Mouse (Mus musculus) urinary bladder, postnatal 36 days (tissue): ENCODE measurements around the gene Olfr1034.
A peak's percentile ranks its signal among the peaks of the same experiment; 100 is the strongest.
"Not testable (repeated sequence)": the region's sequence is repeated elsewhere in the genome, so short reads cannot be mapped to it uniquely, and the experiment has no call there.

Source experiments
- DNase-seq, 2 experiments: peaks; one replicate each; pipeline ENCODE4 v3.0.0; 2022; ENCODE audit warnings: low spot score in 2 of 2, mixed read lengths in 1 of 2

Olfr1034 gene

DNA sequence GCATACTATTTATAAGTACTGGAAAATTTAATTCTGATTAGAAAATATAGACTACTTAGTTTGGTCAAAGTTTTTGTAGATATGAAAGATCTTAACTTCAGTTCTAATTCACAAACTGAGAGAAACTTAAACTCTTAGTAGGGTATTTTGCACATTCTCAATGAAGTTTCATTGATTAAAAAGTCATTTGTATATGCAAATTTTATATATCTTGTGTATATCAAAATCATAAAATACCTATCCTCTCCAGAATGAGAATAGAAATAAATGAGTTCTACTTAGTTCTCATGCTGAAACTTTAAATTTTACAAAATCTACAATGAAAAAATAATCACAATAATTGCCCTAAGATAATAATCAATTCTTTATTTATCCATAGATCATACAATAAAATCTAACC lies at the start of gene Olfr1034:
Olfr1034 (plus strand) TSS at position 301 of the 400 bp plus-strand sequence.
- DNase-seq, result no peak

DNA sequence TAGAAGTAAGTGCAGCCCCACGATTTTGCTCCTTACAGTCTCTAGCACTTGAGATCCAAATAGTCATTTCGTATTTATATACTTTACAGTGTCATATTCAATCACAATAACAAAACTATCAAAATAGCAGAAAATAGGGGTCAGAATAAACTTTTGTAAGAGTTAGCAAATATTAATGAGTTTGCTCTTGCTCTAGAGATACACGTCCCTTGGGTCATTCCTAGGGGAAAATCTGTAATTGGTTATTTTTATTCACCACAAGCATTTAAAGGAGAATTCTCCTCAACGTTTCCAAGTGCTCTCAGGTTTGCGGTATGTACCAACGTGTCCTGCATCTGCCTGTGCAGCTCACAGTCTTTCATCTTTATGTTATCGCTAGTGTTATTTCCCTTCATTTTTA lies 40.4 kb upstream of the Olfr1034 start, which contains the start of gene Olfr1032:
Olfr1032 (plus strand) TSS at position 301 of the 400 bp plus-strand sequence.
- DNase-seq, result no peak

DNA sequence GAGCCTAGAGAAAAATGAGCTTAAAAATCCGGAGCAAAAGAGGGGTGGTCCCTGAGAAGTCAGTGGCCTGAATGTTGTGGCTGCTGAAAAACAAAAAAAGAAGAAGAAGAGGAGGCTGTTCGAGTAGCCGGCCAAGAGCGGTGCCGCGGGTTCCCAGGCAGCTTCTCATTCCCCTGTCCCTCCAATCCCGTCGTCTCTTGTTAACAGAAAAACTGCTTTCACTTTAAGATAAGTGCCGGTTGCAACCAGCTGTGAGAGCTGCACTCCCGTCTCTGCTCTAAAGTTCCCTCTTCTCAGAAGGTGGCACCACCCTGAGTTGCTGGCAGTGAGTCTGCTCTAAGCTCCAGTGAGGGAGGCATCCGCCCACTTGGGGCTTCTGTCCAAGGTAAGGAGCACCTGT lies 25.3 kb upstream of the Olfr1034 start, which contains the start of gene Olfr1033:
Olfr1033 (plus strand) TSS at position 228 of the 400 bp plus-strand sequence.
- DNase-seq, result peak in 1 of 2 experiments; percentile 5

DNA sequence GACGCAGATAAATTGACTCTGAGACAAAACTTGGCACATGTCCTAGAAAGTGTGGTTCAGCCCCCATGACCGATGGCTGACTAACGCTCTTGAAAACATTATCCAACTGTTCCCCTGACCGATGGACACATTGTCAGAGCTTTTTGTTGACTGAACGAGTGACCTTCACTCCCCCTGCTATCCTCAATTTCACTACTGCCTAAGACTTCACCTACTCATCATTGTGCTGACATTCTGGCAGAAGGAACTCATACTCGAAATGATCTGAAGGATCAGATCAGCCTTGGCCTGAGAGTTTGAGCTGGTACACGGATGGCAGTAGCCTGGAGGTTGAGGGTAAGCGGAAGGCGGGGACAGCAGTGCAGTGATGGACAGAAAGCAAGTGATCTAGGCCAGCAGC lies 24.1 kb upstream of the Olfr1034 start:
- DNase-seq, result not testable (repeated sequence)

DNA sequence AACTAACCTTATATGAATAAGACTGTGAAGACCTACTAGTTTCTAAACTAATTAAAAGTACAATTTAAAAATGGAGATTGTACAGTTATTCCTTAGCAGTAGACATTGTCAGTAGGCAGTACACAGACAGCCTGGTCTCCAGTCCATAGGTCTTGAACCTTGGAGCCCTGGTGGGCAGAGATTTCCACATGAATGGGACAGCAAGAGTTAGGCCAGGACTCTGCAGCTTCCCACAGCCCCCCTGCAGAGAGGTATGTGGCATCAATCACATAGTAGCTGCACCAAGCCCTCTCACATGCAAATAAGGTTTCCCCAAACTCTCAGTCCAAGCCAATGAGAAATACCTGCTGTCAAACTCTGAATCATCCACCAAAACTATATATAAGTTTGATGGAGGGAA lies 5.1 kb downstream of the Olfr1034 start:
- not testable (repeated sequence) for DNase-seq

DNA sequence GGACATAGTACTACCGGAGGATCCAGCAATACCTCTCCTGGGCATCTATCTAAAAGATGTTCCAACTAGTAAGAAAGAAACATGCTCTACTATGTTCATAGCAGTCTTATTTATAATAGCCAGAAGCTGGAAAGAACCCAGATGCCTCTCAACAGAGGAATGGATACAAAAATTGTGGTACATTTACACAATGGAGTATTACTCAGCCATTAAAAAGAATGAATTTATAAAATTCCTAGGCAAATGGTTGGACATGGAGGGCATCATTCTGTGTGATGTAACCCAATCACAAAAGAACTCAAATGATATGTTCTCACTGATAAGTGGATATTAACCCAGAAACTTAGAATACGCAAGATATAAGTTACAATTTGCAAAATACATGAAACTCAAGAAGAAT lies 18.1 kb downstream of the Olfr1034 start:
- not testable (repeated sequence) for DNase-seq

DNA sequence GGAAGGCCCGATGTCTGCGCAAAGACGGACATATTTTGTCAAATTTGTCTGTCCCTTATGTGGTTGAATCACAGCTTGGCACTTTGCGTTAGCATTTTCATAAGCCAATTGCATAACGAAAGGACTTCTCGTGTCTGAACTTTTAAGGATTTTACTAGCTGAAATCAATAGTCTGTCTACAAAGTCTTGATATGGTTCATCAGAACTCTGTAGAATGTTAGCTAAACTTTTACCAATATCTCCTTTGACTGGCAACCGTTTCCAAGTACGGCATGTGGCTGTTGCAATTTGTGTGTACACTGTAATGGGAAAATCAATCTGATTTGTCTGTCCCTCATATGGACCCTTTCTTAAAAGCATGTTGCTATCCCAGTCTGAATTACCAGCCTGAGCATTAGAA lies 24.5 kb downstream of the Olfr1034 start:
- no peak for DNase-seq

DNA sequence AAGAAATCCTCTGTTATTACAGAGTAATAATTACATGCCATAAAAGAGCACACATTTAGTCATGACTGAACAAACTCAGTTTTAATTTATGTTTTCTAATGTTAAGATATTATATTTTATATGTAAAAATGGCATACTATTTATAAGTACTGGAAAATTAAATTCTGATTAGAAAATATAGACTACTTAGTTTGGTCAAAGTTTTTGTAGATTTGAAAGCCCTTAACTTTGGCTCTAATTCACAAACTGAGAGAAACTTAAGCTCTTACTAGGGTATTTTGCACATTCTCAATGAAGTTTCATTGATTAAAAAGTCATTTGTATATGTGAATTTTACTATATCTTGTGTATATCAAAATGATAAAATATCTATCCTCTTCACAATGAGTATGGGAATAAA lies 28.0 kb downstream of the Olfr1034 start, which contains the start of gene Olfr1036:
Olfr1036 (plus strand) TSS at position 301 of the 400 bp plus-strand sequence.
- not testable (repeated sequence) for DNase-seq

DNA sequence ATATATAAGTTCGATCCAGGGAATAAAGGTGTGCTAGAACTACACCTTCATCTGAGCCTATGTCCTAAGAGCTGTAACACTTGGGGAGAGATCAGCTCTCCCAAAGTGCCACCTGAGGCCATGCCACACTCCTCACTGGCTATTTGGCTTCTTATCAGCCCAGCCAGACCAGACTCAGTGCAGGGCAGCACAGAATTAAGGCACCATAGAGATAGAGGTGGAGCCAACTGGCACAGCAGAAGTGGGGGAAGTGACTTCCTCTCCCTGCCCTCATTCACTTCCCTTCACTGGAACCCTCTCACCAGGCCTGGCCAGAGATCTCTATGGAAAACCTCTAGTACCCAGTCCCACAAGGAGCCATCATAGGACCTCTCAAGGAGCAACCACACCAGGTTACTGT lies 34.8 kb downstream of the Olfr1034 start:
- DNase-seq, result not testable (repeated sequence)

DNA sequence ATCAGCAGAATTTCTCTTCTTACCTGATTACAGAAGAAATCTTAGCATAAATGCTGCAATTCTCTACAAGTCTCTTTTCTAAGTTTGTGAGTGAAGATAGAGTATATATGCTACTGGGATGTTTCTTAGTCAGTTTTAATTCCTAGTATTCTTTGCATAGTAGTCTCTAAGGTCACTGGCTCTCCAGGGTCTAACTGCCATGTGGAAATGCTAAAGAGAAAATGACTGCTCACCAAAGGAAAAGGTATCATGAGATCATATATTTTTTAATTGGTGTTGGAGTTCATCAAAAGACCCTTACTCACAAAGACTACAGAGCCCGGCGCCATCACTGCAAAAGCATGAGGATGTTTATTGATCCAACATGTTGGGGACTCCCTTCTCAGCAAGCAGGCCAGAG lies 41.6 kb downstream of the Olfr1034 start, which contains the start of gene Olfr1037:
Olfr1037 (minus strand) TSS at position 101 of the 400 bp plus-strand sequence.
- no peak for DNase-seq
